In genomic region chr10:39733101-39733399, GRCm38 (mm10) we compare ENCODE assay signal across 8 mouse cellular contexts. TPM values are rescaled to one million over a fixed set of nuclear protein-coding genes. Genes with fewer than 3 reads are reported as not detected.
A peak's percentile ranks its signal among the peaks of the same experiment; 100 is the strongest.
DNase-seq lines count a peak whose midpoint lies in the region; ATAC-seq and TF ChIP-seq lines count a peak whose summit lies in the region.

No protein-coding gene starts in this region.

- no peaks in the 10 kb centered on the region for H3K27me3 ChIP-seq in testis, adult 2 months (ENCODE audit: control insufficient read depth, insufficient read depth, low read length)
- no peaks in the 10 kb centered on the region for H3K27me3 ChIP-seq in hindbrain, embryonic 12.5 days
- no peaks in the 10 kb centered on the region for H3K27me3 ChIP-seq in liver, embryonic 14.5 days (ENCODE audit: control insufficient read depth, insufficient read depth, low read length)

- TF ChIP-seq CTCF in testis, adult 2 months (IDR thresholded peaks at IDR 0.05; ENCODE audit: control insufficient read depth, insufficient read depth, insufficient replicate concordance, low read depth, low read length): no peak
- TF ChIP-seq CTCF in liver, embryonic 14.5 days (IDR thresholded peaks at IDR 0.05; ENCODE audit: low read depth): no peak

- TF ChIP-seq POLR2A in testis, adult 2 months (IDR thresholded peaks at IDR 0.05; ENCODE audit: control insufficient read depth, low read depth, low read length): no peak

- no peaks in the 10 kb centered on the region for H3K36me3 ChIP-seq in testis, adult 2 months (ENCODE audit: control insufficient read depth, insufficient read depth, low read length)
- no peaks in the 10 kb centered on the region for H3K36me3 ChIP-seq in hindbrain, embryonic 12.5 days
- no peaks in the 10 kb centered on the region for H3K36me3 ChIP-seq in liver, embryonic 14.5 days (replicated peaks; ENCODE audit: control insufficient read depth, insufficient read depth, low read depth)

- peak overlapping the region; percentile 86; the same call in 1 of the 2 replicates for H3K27ac ChIP-seq in testis, adult 2 months (ENCODE audit: control insufficient read depth, insufficient read depth, low read depth, low read length)
- peak overlapping the region; percentile 100 for H3K27ac ChIP-seq in hindbrain, embryonic 12.5 days
- peak overlapping the region; percentile 82 for H3K27ac ChIP-seq in liver, embryonic 14.5 days

- H3K4me3 ChIP-seq in testis, adult 2 months (ENCODE audit: control insufficient read depth, low read depth, low read length): peak overlapping the region; percentile 95
- H3K4me3 ChIP-seq in hindbrain, embryonic 12.5 days: peak overlapping the region; percentile 91
- H3K4me3 ChIP-seq in liver, embryonic 14.5 days (ENCODE audit: insufficient read depth in 1 of 2, low read depth in 2 of 2, low read length in 2 of 2): peak overlapping the region; percentile 76 to 96

- H3K9ac ChIP-seq in hindbrain, embryonic 12.5 days: peak overlapping the region; percentile 95
- peak overlapping the region; percentile 97 for H3K9ac ChIP-seq in liver, embryonic 14.5 days (replicated peaks)

- no peaks in the 10 kb centered on the region; the same call in 1 of the 2 replicates for H3K4me1 ChIP-seq in testis, adult 2 months (ENCODE audit: control insufficient read depth, insufficient read depth, low read length)
- peaks cover 24% of the 10 kb centered on the region for H3K4me1 ChIP-seq in hindbrain, embryonic 12.5 days
- H3K4me1 ChIP-seq in liver, embryonic 14.5 days (replicated peaks; ENCODE audit: control insufficient read depth in 2 of 2, insufficient read depth in 2 of 2, low read length in 1 of 2): peaks cover 5 to 10% of the 10 kb centered on the region in 2 experiments

- no peaks in the 10 kb centered on the region for H3K9me3 ChIP-seq in hindbrain, embryonic 12.5 days (replicated peaks)
- no peaks in the 10 kb centered on the region for H3K9me3 ChIP-seq in liver, embryonic 14.5 days (ENCODE audit: control insufficient read depth, low read length)

- peak; percentile 31; the same call in 1 of the 2 replicates for ATAC-seq in frontal cortex, adult (ENCODE audit: low TSS enrichment)
- no peak for ATAC-seq in hindbrain, embryonic 12.5 days (ENCODE audit: low FRiP score)
- ATAC-seq in liver, embryonic 14.5 days (ENCODE audit: insufficient read depth): no peak
- ATAC-seq in erythroid progenitor cell, adult 5-6 weeks (replicated peaks; ENCODE audit: low FRiP score, poor library complexity, severe bottlenecking): no peak

- H3K4me2 ChIP-seq in hindbrain, embryonic 12.5 days (replicated peaks): peak overlapping the region; percentile 65
- H3K4me2 ChIP-seq in liver, embryonic 14.5 days (ENCODE audit: low read depth): peak overlapping the region; percentile 86

- DNase-seq in frontal cortex, postnatal 14 days (ENCODE audit: low spot score in 2 of 2): no peak
- no peak for DNase-seq in testis, postnatal 14 days (ENCODE audit: low spot score)
- peak in 2 of 3 experiments; percentile 49 to 50 for DNase-seq in liver, embryonic 14.5 days (ENCODE audit: low read depth in 3 of 3, low spot score in 3 of 3)
- no peak for DNase-seq in yolk sac, embryonic 10.5 days (ENCODE audit: low spot score)

- TF ChIP-seq EP300 in liver, embryonic 14.5 days (IDR thresholded peaks at IDR 0.05; ENCODE audit: low read depth): no peak

- WGBS in hindbrain, embryonic 12.5 days: 0% methylated on average over 9 of the region's 9 CpGs
- 0% methylated on average over 9 of the region's 9 CpGs for WGBS in liver, embryonic 14.5 days (ENCODE audit: insufficient replicate concordance)

RNA-seq across cellular contexts. Expression of gene Rev3l, which starts 1.1 kb away (rescaled TPM):
- polyA plus RNA-seq in testis, adult 2 months (2012; rRNA removed): 31.1 and 38.4 TPM in 2 replicates
- polyA plus RNA-seq in hindbrain, embryonic 12.5 days (2016; fragmentation: Nextera tagmentation; extraction: Ambion mirVana): 22.5 and 23.8 TPM in 2 replicates
- 6.3 and 10.0 TPM in 2 replicates for polyA plus RNA-seq in liver, embryonic 14.5 days (2012; rRNA removed)
- 4.9 and 5.7 TPM in 2 replicates for polyA plus RNA-seq in liver, embryonic 14.5 days (2014; fragmentation: Nextera tagmentation; extraction: Ambion mirVana)
- total RNA-seq in erythroid progenitor cell, adult 5-6 weeks (2015; ENCODE audit: low replicate concordance): 52.6 and 77.5 TPM in 2 replicates
- total RNA-seq in erythroid progenitor cell, adult 5-6 weeks (2017; ENCODE audit: low replicate concordance): 49.8 and 56.7 TPM in 2 replicates

Comparison
In these comparisons a context has a peak if more than half of its experiments do, and no peak if none do; other contexts are left out.
1. DNase-seq: peak in liver, embryonic 14.5 days (2 of 3); none in frontal cortex, postnatal 14 days (0 of 2), testis, postnatal 14 days (single experiment) and yolk sac, embryonic 10.5 days (single experiment).
2. Peak in every context shown above with its lines, with median percentiles within 50 percentile points of each other: H3K27ac ChIP-seq and H3K4me3 ChIP-seq.